Mouse (Mus musculus): ENCODE measurements at regions not wholly inside any gene's neighbourhood (a gene's known extent, or its start where the extent isn't known, plus 50 kb on each side); places are given as distances from the start of the nearest gene placed in this dataset.

GRCm38 (mm10) chr11:112649298-112649697, 132.7 kb upstream of the Sox9 start:
- WGBS = 52% methylated on average over 9 of the region's 9 CpGs
- H3K4me3 ChIP-seq (ENCODE audit: low read depth, low read length) = no peak overlapping the region
- no peaks in the 10 kb centered on the region for H3K27me3 ChIP-seq (ENCODE audit: control insufficient read depth, insufficient read depth, low read length)
- no peak overlapping the region for H3K4me2 ChIP-seq (ENCODE audit: low read depth, low read length)
- H3K9me3 ChIP-seq (ENCODE audit: control insufficient read depth, low read length) = no peaks in the 10 kb centered on the region
- H3K27ac ChIP-seq (ENCODE audit: low read depth, low read length) = no peak overlapping the region
- H3K4me1 ChIP-seq (ENCODE audit: control insufficient read depth, insufficient read depth, low read length) = no peaks in the 10 kb centered on the region
- no peak for ATAC-seq (ENCODE audit: low read depth)
- H3K9ac ChIP-seq (replicated peaks; ENCODE audit: low read depth, low read length) = no peak overlapping the region
- H3K36me3 ChIP-seq (ENCODE audit: control insufficient read depth, insufficient read depth, low read length) = no peaks in the 10 kb centered on the region

- H3K4me1 ChIP-seq (ENCODE audit: control insufficient read depth, insufficient read depth, low read length) = no peaks in the 10 kb centered on the region
- H3K9me3 ChIP-seq (ENCODE audit: control insufficient read depth, low read length) = no peaks in the 10 kb centered on the region
- H3K4me3 ChIP-seq (ENCODE audit: low read depth, low read length) = no peak overlapping the region
- H3K36me3 ChIP-seq (ENCODE audit: control insufficient read depth, insufficient read depth, low read length) = no peaks in the 10 kb centered on the region
- no peaks in the 10 kb centered on the region for H3K27me3 ChIP-seq (ENCODE audit: control insufficient read depth, insufficient read depth, low read length)
- no peak overlapping the region for H3K9ac ChIP-seq (replicated peaks; ENCODE audit: low read depth, low read length)
- H3K27ac ChIP-seq (ENCODE audit: low read depth, low read length) = no peak overlapping the region
- ATAC-seq (ENCODE audit: low read depth) = no peak
- no peak overlapping the region for H3K4me2 ChIP-seq (ENCODE audit: low read depth, low read length)
- WGBS = 45% methylated on average over 11 of the region's 11 CpGs
These were observed 124.4 kb upstream of the Sox9 start for GRCm38 (mm10) chr11:112657410-112658159.

- ATAC-seq (ENCODE audit: low read depth) = no peak
- WGBS = 74% methylated on average over 3 of the region's 3 CpGs
- H3K9me3 ChIP-seq (ENCODE audit: control insufficient read depth, low read length) = no peaks in the 10 kb centered on the region
- H3K4me3 ChIP-seq (ENCODE audit: low read depth, low read length) = no peak overlapping the region
- H3K9ac ChIP-seq (replicated peaks; ENCODE audit: low read depth, low read length) = no peak overlapping the region
- H3K36me3 ChIP-seq (ENCODE audit: control insufficient read depth, insufficient read depth, low read length) = no peaks in the 10 kb centered on the region
- H3K4me2 ChIP-seq (ENCODE audit: low read depth, low read length) = no peak overlapping the region
- no peak overlapping the region for H3K27ac ChIP-seq (ENCODE audit: low read depth, low read length)
- no peaks in the 10 kb centered on the region for H3K27me3 ChIP-seq (ENCODE audit: control insufficient read depth, insufficient read depth, low read length)
- H3K4me1 ChIP-seq (ENCODE audit: control insufficient read depth, insufficient read depth, low read length) = no peaks in the 10 kb centered on the region
These were observed 122.1 kb upstream of the Sox9 start for GRCm38 (mm10) chr11:112659911-112660310.

- no peaks in the 10 kb centered on the region for H3K36me3 ChIP-seq (ENCODE audit: control insufficient read depth, insufficient read depth, low read length)
- no peak overlapping the region for H3K27ac ChIP-seq (ENCODE audit: low read depth, low read length)
- no peaks in the 10 kb centered on the region for H3K9me3 ChIP-seq (ENCODE audit: control insufficient read depth, low read length)
- H3K4me2 ChIP-seq (ENCODE audit: low read depth, low read length) = no peak overlapping the region
- no peak for ATAC-seq (ENCODE audit: low read depth)
- no peak overlapping the region for H3K9ac ChIP-seq (replicated peaks; ENCODE audit: low read depth, low read length)
- H3K27me3 ChIP-seq (ENCODE audit: control insufficient read depth, insufficient read depth, low read length) = no peaks in the 10 kb centered on the region
- WGBS = 89% methylated on average over 7 of the region's 7 CpGs
- H3K4me3 ChIP-seq (ENCODE audit: low read depth, low read length) = no peak overlapping the region
- H3K4me1 ChIP-seq (ENCODE audit: control insufficient read depth, insufficient read depth, low read length) = no peaks in the 10 kb centered on the region
These were observed 120.6 kb upstream of the Sox9 start for GRCm38 (mm10) chr11:112661426-112661825.

GRCm38 (mm10) chr11:112667311-112667710, 114.7 kb upstream of the Sox9 start:
- Histone ChIP-seq H3K27me3 (ENCODE audit: control insufficient read depth, insufficient read depth, low read length) (no peaks in the 10 kb centered on the region), H3K4me1 (ENCODE audit: control insufficient read depth, insufficient read depth, low read length) (no peaks in the 10 kb centered on the region), H3K4me3 (ENCODE audit: low read depth, low read length) (no peak overlapping the region), H3K9me3 (ENCODE audit: control insufficient read depth, low read length) (no peaks in the 10 kb centered on the region), H3K27ac (ENCODE audit: low read depth, low read length) (no peak overlapping the region), H3K4me2 (ENCODE audit: low read depth, low read length) (no peak overlapping the region), H3K36me3 (ENCODE audit: control insufficient read depth, insufficient read depth, low read length) (no peaks in the 10 kb centered on the region), H3K9ac (replicated peaks; ENCODE audit: low read depth, low read length) (no peak overlapping the region)
- ATAC-seq (ENCODE audit: low read depth) = no peak
- WGBS = 94% methylated on average over 7 of the region's 7 CpGs

GRCm38 (mm10) chr11:112672086-112672485, 109.9 kb upstream of the Sox9 start:
- ATAC-seq (ENCODE audit: low read depth) = no peak
- no peaks in the 10 kb centered on the region for H3K4me1 ChIP-seq (ENCODE audit: control insufficient read depth, insufficient read depth, low read length)
- H3K27ac ChIP-seq (ENCODE audit: low read depth, low read length) = no peak overlapping the region
- H3K36me3 ChIP-seq (ENCODE audit: control insufficient read depth, insufficient read depth, low read length) = no peaks in the 10 kb centered on the region
- H3K4me3 ChIP-seq (ENCODE audit: low read depth, low read length) = no peak overlapping the region
- no peaks in the 10 kb centered on the region for H3K27me3 ChIP-seq (ENCODE audit: control insufficient read depth, insufficient read depth, low read length)
- H3K9ac ChIP-seq (replicated peaks; ENCODE audit: low read depth, low read length) = no peak overlapping the region
- H3K4me2 ChIP-seq (ENCODE audit: low read depth, low read length) = no peak overlapping the region
- H3K9me3 ChIP-seq (ENCODE audit: control insufficient read depth, low read length) = no peaks in the 10 kb centered on the region
- 74% methylated on average over 4 of the region's 4 CpGs for WGBS

- Histone ChIP-seq H3K27me3 (ENCODE audit: control insufficient read depth, insufficient read depth, low read length) (no peaks in the 10 kb centered on the region), H3K4me2 (ENCODE audit: low read depth, low read length) (no peak overlapping the region), H3K9me3 (ENCODE audit: control insufficient read depth, low read length) (no peaks in the 10 kb centered on the region), H3K27ac (ENCODE audit: low read depth, low read length) (no peak overlapping the region), H3K36me3 (ENCODE audit: control insufficient read depth, insufficient read depth, low read length) (no peaks in the 10 kb centered on the region), H3K9ac (replicated peaks; ENCODE audit: low read depth, low read length) (no peak overlapping the region), H3K4me3 (ENCODE audit: low read depth, low read length) (no peak overlapping the region), H3K4me1 (ENCODE audit: control insufficient read depth, insufficient read depth, low read length) (no peaks in the 10 kb centered on the region)
- WGBS = 96% methylated on average over 4 of the region's 4 CpGs
- no peak for ATAC-seq (ENCODE audit: low read depth)
These were observed 92.0 kb upstream of the Sox9 start for GRCm38 (mm10) chr11:112690047-112690446.

GRCm38 (mm10) chr11:112706091-112706490, 75.9 kb upstream of the Sox9 start:
- Histone ChIP-seq H3K27me3 (ENCODE audit: control insufficient read depth, insufficient read depth, low read length) (no peaks in the 10 kb centered on the region), H3K4me3 (ENCODE audit: low read depth, low read length) (no peak overlapping the region), H3K4me1 (ENCODE audit: control insufficient read depth, insufficient read depth, low read length) (no peaks in the 10 kb centered on the region), H3K27ac (ENCODE audit: low read depth, low read length) (no peak overlapping the region), H3K36me3 (ENCODE audit: control insufficient read depth, insufficient read depth, low read length) (no peaks in the 10 kb centered on the region), H3K4me2 (ENCODE audit: low read depth, low read length) (no peak overlapping the region), H3K9ac (replicated peaks; ENCODE audit: low read depth, low read length) (no peak overlapping the region), H3K9me3 (ENCODE audit: control insufficient read depth, low read length) (no peaks in the 10 kb centered on the region)
- WGBS = 69% methylated on average over 10 of the region's 10 CpGs
- no peak for ATAC-seq (ENCODE audit: low read depth)

- H3K27ac ChIP-seq (ENCODE audit: low read depth, low read length) = no peak overlapping the region
- H3K36me3 ChIP-seq (ENCODE audit: control insufficient read depth, insufficient read depth, low read length) = no peaks in the 10 kb centered on the region
- no peaks in the 10 kb centered on the region for H3K4me1 ChIP-seq (ENCODE audit: control insufficient read depth, insufficient read depth, low read length)
- no peaks in the 10 kb centered on the region for H3K27me3 ChIP-seq (ENCODE audit: control insufficient read depth, insufficient read depth, low read length)
- ATAC-seq (ENCODE audit: low read depth) = no peak
- 63% methylated on average over 11 of the region's 11 CpGs for whole genome bisulfite sequencing
- H3K9ac ChIP-seq (replicated peaks; ENCODE audit: low read depth, low read length) = no peak overlapping the region
- H3K4me3 ChIP-seq (ENCODE audit: low read depth, low read length) = no peak overlapping the region
- no peaks in the 10 kb centered on the region for H3K9me3 ChIP-seq (ENCODE audit: control insufficient read depth, low read length)
- H3K4me2 ChIP-seq (ENCODE audit: low read depth, low read length) = no peak overlapping the region
These were observed 73.8 kb upstream of the Sox9 start for GRCm38 (mm10) chr11:112708119-112708730.

Data from neural tube, embryonic 14.5 days (tissue).